Mouse (Mus musculus): Measurements from ENCODE around the gene Hnrnpul1.
"Not testable (repeated sequence)": the region's sequence is repeated elsewhere in the genome, so short reads cannot be mapped to it uniquely, and the experiment has no call there.

Hnrnpul1 gene

GRCm38 (mm10) chr7:25754738-25755467 lies at the start of gene Hnrnpul1:
Hnrnpul1 (minus strand) TSS chr7:25754757.
- in situ Hi-C loops (cut with MboI; ENCODE audit: low sequenced_read_pairs) = loop anchor here (5.0 kb wide), 1 partner anchor 47 kb away; no protein-coding TSS in a partner anchor

DNA sequence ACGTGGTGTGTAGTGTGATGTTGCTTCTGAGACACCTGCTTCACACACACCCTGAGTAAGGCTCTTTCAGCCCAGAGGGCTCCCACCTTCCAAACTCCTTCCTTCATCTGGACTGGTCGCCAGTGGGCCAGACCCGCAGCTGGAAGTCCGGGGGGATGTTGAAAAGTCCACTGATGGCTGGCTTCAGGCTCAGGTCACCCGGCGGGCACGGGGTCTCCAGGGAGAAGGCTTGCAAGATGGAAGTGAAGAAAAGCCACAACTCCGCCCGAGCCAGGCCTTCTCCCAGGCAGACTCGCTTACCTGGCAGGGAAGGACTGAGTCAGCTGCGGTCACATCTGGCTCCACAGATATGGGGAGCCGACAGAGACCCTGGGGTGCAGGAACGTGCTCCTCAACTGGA lies 48.9 kb upstream of the Hnrnpul1 start:
- in situ Hi-C loops (cut with MboI; ENCODE audit: low sequenced_read_pairs) = loop anchor here (5.0 kb wide), 1 partner anchor 46 kb away; no protein-coding TSS in a partner anchor

DNA sequence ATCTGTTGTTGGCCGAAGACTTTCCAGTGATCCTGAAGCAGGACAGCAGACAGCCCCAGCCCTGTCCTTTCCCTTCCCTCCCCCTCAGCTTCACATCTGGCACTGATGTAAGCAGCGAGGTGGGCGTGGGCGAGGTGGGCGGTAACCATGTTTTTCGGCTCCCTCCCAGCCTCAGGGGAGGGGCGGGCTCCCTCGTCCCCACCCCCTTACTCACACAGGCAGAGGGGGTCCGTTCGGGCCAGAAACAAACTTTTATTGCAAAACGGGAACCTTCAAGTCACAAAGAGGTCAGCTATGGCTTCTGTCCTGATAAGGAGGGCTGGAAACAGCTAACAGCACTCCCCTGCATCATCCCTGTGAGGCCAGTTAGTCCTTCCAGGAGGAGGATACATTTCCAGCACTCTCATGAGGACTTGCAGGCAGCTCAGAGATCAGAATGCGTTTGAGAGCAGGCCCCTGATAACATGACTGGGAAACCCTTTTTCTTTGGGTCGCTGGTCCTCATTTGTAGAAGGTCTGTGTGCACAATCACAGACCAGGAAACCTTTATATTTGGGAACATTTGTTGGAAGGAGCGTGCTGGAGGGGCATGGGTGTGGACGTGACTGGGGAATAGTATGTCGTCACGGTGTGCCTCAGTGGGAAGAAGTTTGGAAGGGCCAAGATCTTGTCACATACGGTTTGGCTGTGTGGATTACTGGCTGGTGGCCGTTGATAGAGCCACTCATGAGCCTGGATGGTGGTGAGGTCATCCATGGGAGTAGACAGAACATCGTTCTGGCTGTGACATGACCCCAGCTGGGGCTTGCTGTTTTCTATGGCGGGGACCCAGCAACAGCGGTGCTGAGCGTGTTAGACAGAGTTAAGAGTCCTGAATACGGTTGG lies 47.9 kb upstream of the Hnrnpul1 start:
- in situ Hi-C loops (cut with MboI; ENCODE audit: low sequenced_read_pairs) = loop anchor here (5.0 kb wide), 1 partner anchor 45 kb away; no protein-coding TSS in a partner anchor

DNA sequence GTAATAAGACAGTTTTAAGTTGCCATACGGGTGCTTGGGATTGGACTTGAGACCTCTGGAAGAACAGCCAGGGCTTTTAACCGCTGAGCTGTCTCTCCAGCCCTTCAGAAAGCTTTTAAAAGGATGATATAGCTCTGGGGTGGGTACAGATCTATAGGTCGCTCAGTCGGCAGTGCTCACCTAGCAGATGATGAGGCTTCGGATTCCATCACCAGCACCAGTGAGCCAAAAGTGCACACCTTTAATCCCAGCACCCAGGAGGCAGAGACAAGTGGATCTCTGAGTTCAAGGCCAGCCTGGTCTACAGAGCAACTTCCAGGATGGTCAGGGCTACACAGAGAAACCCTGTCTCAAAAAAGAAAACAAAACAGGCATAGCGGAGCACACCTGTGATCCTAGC lies 46.5 kb upstream of the Hnrnpul1 start:
- in situ Hi-C loops (cut with MboI; ENCODE audit: low sequenced_read_pairs) = loop anchor here (5.0 kb wide), 1 partner anchor 44 kb away; no protein-coding TSS in a partner anchor

GRCm38 (mm10) chr7:25799369-25799768 lies 44.8 kb upstream of the Hnrnpul1 start:
- in situ Hi-C loops (cut with MboI; ENCODE audit: low sequenced_read_pairs) = no loop called here

DNA sequence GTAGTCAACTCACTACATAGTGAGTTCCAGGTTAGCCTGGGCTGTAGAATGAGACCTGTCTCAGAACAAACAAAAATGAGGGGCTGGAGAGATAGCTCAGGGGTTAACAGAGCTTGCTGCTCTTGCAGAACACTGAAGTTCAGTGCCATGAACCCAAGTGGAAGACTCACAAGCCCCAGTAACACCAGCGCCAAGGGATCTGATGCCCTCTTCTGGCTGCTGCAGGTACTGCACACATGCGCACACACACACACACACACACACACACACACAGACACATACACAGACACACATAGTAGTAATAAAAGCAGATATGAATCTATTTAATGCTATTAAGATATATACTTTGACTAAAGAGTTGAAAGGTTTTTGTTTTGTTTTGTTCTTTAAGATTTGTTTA lies 44.0 kb upstream of the Hnrnpul1 start:
- in situ Hi-C loops (cut with MboI; ENCODE audit: low sequenced_read_pairs) = no loop called here

- in situ Hi-C loops (cut with MboI; ENCODE audit: low sequenced_read_pairs) = no loop called here
Observed at GRCm38 (mm10) chr7:25794775-25795174, 40.2 kb upstream of the Hnrnpul1 start.

DNA sequence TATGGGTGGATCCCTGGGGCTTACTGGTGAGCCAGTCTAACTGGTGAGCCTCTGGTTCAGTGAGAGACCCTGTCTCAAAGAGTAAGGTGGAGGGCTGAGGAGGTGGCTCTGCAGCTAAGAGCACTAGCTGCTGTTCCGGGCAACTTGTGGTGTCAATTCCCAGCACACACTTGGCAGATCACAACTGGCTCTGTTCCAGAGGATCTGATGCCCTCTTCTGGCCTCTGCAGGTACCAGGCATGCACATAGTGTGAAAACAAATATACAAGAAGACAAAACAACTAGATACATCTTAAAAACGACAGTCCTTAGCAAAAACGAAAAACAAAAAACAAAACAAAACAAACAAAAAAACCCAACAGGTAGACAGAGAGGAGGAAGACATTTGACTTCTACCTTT lies 39.1 kb upstream of the Hnrnpul1 start:
- in situ Hi-C loops (cut with MboI; ENCODE audit: low sequenced_read_pairs) = no loop called here

GRCm38 (mm10) chr7:25792966-25793365 lies 38.4 kb upstream of the Hnrnpul1 start:
- in situ Hi-C loops (cut with MboI; ENCODE audit: low sequenced_read_pairs) = not testable (repeated sequence)

GRCm38 (mm10) chr7:25790615-25791014 lies 36.1 kb upstream of the Hnrnpul1 start:
- in situ Hi-C loops (cut with MboI; ENCODE audit: low sequenced_read_pairs) = no loop called here

DNA sequence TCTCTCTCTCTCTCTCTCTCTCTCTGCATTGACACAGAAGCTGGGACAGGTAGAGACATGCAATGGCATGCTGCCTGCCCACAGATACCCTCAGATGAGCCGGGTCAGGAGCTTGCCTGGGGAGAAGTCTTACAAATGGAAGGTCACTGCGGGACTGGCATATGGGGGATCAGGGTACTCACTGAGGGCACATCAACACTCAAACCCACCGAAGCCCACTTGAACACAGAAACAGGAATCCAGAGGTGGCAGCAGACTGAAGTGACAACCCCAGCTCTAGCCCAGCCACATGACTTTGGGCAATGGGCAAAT lies 34.5 kb upstream of the Hnrnpul1 start:
- in situ Hi-C loops (cut with MboI; ENCODE audit: low sequenced_read_pairs) = no loop called here

- in situ Hi-C loops (cut with MboI; ENCODE audit: low sequenced_read_pairs) = no loop called here
Observed at GRCm38 (mm10) chr7:25788220-25789128, 33.9 kb upstream of the Hnrnpul1 start, which contains the start of gene Axl. Axl (minus strand) TSS chr7:25788705.

DNA sequence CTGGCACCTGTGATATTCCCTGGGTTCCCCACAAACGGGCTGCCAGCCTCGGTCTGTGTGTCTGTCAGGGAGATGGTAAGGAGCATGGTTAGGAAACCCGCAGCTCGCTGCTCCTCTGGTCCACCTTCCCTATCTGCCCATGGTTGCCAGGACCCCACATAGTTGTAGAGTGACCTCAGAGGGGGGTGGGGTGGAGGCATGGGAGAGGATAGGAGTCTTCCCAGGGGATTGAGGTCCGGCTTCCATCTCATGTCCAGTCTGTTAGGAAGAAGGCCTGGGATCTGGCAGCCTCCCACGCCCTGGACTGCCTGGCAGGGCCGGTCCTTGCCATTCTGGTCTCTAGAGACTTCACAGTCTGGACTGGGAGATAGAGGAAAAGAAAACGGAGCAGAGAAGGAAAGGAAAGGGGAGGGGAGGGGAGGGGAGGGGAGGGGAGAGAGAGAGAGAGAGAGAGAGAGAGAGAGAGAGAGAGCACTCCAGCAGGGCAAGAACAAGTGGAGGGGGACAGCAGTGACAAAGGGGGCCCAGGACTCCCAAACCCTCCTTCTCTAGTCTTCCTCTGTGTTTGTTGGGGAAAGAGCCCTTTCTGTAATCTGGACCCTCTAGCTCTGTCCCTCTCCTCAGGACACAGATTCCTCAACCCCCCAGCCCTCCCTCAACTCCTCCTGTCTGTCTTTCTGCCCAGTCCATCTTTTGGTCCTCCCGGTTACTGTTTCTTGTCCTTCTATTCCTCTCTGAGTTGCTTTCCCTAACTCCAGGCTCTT lies 33.1 kb upstream of the Hnrnpul1 start:
- in situ Hi-C loops (cut with MboI; ENCODE audit: low sequenced_read_pairs) = no loop called here

GRCm38 (mm10) chr7:25786974-25787373 lies 32.4 kb upstream of the Hnrnpul1 start:
- in situ Hi-C loops (cut with MboI; ENCODE audit: low sequenced_read_pairs) = no loop called here

- in situ Hi-C loops (cut with MboI; ENCODE audit: low sequenced_read_pairs) = no loop called here
Observed at GRCm38 (mm10) chr7:25785752-25786151, 31.2 kb upstream of the Hnrnpul1 start.

DNA sequence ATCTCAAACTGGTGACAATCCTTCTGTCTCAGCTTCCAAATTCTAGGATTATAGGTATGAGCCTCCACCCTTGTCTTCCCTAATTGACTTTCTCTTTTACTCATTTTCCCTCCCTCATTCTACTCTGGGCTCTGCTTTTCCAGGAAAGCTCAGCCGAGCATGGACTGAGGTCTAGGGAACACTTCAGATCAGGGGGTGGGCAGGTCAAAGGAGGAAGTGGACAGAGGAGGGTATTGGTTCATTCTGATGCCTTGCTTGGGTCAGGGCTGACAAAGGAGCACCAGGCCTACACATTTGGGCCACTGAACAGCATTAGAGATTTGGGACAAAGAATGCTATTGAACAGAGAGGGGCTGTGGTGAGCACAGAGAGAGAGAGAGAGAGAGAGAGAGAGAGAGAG lies 30.3 kb upstream of the Hnrnpul1 start:
- in situ Hi-C loops (cut with MboI; ENCODE audit: low sequenced_read_pairs) = no loop called here

DNA sequence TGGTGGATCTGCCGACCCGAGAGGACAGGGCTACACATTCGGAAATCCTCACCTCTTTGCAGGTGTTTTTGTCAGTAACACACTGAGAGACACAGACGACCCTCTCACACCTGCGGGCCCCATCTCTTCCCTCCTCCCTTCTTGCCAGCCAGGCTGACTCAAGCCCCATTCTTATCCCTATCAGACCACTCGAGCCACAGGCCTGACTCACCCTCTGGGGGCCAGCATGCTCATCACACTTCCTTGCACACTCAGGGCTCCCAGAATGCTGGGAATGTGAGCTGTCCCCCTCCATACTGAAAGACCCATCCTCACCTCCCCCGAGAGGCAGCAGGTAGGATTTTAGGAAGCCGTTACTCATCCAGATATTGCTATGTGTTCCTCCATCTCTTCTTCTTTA lies 29.2 kb upstream of the Hnrnpul1 start:
- in situ Hi-C loops (cut with MboI; ENCODE audit: low sequenced_read_pairs) = no loop called here

DNA sequence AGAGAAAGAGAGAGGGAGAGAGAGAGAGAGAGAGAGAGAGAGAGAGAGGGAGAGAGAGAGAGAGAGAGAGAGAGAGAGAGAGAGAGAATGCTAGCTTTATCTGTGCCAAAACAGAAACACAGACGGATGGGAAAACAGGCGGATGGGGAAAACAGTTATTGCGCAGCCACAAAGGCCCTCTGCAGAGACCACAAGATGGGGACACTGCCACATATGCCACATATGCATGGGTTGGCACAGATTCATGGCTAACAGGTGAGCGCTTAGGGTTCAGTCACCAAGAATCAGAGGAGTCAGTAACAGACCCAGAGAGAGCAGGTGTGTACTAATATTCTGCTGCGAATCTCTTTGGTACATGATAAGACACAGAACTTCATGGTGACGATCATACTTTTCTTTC lies 28.2 kb upstream of the Hnrnpul1 start:
- in situ Hi-C loops (cut with MboI; ENCODE audit: low sequenced_read_pairs) = no loop called here

DNA sequence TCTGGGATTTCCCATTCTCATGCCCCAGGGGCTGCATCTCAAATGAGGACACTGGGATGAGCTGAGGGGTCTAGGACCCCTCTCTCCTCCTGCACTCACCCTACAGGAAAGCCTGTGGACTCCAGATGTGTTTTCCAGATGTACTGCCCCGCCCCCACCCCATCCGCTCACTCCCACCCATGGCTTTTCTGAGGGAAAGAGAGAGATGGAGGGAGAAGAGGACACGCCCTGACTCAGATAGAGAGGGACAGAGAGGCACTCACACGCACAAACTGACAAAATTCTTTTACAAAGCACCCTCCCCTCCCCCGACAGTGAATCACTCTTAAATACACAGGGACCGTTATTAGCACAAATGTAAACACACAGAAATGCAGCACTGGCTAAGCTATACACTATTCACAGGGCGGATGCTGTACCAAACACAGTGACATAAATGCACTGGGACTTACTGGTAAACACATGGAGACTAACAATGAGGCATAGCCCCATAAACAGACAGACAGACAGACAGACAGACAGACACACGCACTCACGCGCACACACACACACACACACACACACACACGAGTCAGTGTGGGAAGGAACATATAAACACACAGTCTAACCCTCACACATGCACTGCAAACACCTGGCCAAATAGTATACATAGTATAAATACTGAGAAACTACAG lies 27.5 kb upstream of the Hnrnpul1 start:
- in situ Hi-C loops (cut with MboI; ENCODE audit: low sequenced_read_pairs) = no loop called here
